Mouse (Mus musculus) frontal cortex, postnatal 14 days (tissue): ENCODE measurements around the gene Dnajc3.
"Not testable (repeated sequence)": the region's sequence is repeated elsewhere in the genome, so short reads cannot be mapped to it uniquely, and the experiment has no call there.

Source experiments
- DNase-seq, 2 experiments: peaks; one replicate each; pipeline ENCODE4 v3.0.0; 2022; ENCODE audit warnings: low spot score in 2 of 2

Gene Dnajc3

DNA sequence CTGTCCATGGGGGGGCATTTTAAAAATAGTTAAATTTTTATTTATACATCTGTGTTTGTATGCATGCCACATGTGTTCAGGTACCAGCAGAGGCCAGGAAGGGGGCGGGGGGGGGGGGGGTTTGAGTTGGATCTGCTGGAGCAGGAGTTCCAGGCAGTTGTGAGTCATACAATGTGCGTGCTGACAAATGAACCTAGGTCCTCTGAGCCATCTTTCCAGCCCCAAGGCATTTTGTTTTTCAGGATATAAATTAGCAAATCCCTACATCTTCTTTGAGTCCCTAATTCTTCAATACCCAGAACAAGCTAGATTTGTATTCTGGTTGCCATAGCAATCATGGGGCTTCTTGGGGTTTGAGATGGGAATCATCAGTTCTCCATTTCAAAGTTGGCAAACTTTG lies 6.6 kb upstream of the Dnajc3 start:
- no peak for DNase-seq

DNA sequence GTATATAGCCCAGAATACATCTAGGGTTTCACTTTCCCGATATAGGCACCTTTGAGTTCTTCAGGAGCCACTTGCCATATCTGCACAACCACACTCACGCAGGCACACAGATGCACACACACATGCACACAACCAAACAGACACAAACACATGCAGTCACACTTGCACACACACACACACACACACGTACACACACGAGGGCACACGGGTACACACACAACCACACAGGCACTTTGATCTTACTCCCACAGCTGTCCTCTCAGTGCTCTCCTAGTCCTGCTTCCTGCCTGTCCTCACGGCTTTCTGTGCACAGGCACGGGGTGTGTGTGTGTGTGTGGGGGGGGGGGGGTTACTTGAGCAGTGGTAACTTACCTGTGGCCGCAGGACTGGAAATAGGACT lies 4.8 kb upstream of the Dnajc3 start:
- no peak for DNase-seq

DNA sequence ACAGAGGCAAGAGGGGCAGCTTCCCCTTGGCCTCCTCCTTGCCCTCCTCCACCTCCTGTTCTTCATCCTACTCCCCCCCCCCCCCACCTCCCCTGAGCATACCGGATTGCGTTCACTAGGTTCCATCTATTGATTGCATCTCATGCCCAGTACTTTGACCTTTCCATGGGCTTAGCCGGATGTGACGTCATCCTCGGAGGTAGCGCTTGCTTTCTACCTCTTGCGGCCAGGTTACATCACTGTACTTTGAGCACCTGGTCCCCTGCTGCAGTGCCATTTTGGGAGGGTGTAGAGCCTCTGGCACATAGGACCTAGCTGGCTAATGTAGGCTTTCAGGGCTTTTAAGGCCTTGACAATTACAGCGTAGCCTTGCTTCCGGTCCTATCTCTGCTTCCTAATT lies 3.1 kb upstream of the Dnajc3 start:
- no peak for DNase-seq

- no peak for DNase-seq
Observed at GRCm38 (mm10) chr14:118936236-118936635, 1.5 kb upstream of the Dnajc3 start.

- DNase-seq, result no peak
Observed at GRCm38 (mm10) chr14:118936952-118937351, 824 bp upstream of the Dnajc3 start.

DNA sequence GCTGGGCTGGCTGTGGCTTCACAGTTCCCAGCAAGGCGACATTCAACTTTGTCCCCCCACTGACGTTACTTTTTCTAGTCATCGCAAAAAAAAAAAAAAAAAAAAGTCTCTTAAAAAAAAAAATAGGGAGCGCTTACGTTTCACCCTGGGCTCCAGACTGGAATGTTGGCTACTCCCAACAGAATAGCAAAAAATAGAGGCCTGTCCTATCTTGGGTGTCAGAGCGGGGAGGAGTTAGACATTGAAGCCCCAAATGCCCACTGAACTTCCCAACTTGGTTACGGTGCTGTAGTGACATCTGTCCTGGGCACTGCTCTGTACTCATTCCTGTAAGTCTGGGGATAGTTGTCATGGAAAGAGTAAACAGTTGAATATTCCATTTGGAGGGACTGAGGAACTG lies 775 bp downstream of the Dnajc3 start:
- no peak for DNase-seq

- no peak for DNase-seq
Observed at GRCm38 (mm10) chr14:118940796-118941495, 3.2 kb downstream of the Dnajc3 start.

GRCm38 (mm10) chr14:118942076-118942475 lies 4.3 kb downstream of the Dnajc3 start:
- DNase-seq, result no peak

GRCm38 (mm10) chr14:118944702-118945101 lies 6.9 kb downstream of the Dnajc3 start:
- no peak for DNase-seq

GRCm38 (mm10) chr14:118948841-118949240 lies 11.1 kb downstream of the Dnajc3 start:
- no peak for DNase-seq

GRCm38 (mm10) chr14:118951912-118952583 lies 14.3 kb downstream of the Dnajc3 start:
- DNase-seq, result no peak

GRCm38 (mm10) chr14:118958010-118958409 lies 20.2 kb downstream of the Dnajc3 start:
- no peak for DNase-seq

- DNase-seq, result no peak
Observed at GRCm38 (mm10) chr14:118965356-118966000, 27.7 kb downstream of the Dnajc3 start.

DNA sequence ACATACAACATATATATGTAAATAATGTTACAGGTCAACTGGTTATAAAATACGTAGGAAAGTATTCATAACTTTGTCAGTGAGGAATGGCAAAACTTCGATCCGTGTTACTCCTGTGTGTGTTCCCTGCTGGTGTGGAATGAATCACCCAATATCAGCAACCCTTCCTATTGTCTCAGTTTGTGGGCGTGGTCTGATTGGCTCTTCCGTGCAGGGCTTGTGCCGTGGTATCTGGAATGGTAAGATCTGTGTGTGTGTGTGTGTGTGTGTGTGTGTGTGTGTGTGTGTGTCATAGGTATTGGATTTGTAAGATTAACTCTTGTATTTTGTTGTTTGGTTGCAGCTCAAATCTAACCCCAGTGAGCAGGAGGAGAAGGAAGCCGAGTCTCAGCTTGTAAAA lies 29.9 kb downstream of the Dnajc3 start:
- DNase-seq, result no peak

GRCm38 (mm10) chr14:118972268-118972667 lies 34.5 kb downstream of the Dnajc3 start:
- DNase-seq, result no peak

- DNase-seq, result no peak
Observed at GRCm38 (mm10) chr14:118977136-118977816, 39.5 kb downstream of the Dnajc3 start.

DNA sequence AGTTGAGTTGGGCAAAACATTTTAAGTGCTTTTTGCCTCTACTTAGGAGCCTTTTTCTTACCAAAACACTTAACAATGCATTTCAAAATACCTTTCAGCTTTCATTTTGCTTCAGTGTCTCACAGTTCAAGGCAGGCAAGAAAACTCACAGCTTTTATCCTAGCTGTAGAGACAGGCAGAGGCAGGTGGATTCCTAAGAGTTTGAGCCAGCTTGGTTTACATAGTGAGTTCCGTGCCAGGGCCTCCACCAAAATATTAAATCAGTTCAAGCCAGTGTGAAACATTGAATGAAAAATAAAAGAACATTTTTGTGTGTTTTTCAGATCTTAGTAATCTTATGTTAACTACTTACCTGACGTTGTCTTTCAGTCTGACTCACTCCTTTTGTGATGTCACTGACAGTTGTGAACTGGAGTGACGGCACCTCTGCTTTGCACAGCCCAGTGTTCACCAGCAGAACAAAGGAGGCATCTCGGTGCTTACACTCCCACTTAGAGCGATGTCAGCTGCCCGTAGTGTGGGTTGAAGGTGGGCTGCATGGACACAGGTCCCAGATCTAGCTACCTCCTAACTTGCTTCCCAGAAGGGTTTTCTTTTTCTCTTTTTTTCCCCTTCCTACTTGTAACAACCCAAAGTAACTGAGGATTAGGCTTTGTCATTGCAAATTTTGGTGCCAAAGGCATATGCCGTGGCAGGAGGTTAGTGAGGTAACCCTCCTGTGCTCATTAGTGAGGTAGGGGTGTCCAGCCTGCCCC lies 42.0 kb downstream of the Dnajc3 start:
- no peak for DNase-seq

DNA sequence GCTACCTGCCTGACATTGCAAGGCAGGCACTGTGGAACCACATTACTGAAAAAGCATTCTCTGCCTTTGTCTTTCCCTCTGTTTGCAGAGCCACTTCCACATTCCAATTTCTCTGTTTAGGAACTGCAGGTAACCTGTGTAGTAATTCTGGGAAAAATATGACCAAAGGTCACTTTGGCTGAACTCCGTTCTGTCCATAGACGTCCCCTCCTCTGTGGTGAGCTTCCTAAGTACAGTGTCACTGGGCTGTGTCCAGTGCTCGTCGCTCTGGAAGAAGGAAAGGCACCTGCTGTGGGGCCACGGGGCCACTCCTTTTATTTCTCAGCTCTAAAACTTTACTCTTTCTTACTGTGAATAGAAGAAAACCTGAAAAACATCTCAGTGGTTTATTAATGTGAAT lies 42.6 kb downstream of the Dnajc3 start:
- no peak for DNase-seq

GRCm38 (mm10) chr14:118980890-118981289 lies 43.1 kb downstream of the Dnajc3 start:
- no peak for DNase-seq

- not testable (repeated sequence) for DNase-seq
Observed at GRCm38 (mm10) chr14:118981711-118982428, 44.1 kb downstream of the Dnajc3 start.

GRCm38 (mm10) chr14:118982429-118983045 lies 44.8 kb downstream of the Dnajc3 start:
- DNase-seq, result not testable (repeated sequence)
